Mouse (Mus musculus) kidney, embryonic 14.5 days (tissue): ENCODE data around the gene Irak4. TPM values are rescaled to one million over a fixed set of nuclear protein-coding genes. Genes with fewer than 3 reads are reported as not detected.

Experiments
- ATAC-seq: fragments of 200-750 bp; cut with Nextera tagmentation; 2 replicates; pipeline ENCODE4 v1.8.0; 2017; ENCODE audit warnings: moderate number of reproducible peaks, mild to moderate bottlenecking, moderate TSS enrichment, moderate library complexity; ENCODE audit not compliant: low FRiP score, low TSS enrichment
- H3K27ac ChIP-seq: fragments of 300-500 bp; sonication (generic); 2 replicates; pipeline ENCODE4 v1.5.1; 2014; ENCODE audit warnings: low read depth, mild to moderate bottlenecking, low read length, moderate library complexity, mixed read lengths
- H3K27me3 ChIP-seq: fragments of 300-500 bp; sonication (generic); 2 replicates; pipeline ENCODE4 v1.6.1; 2014; ENCODE audit warnings: mild to moderate bottlenecking, low read length; ENCODE audit not compliant: control insufficient read depth, insufficient read depth
- H3K36me3 ChIP-seq: fragments of 300-500 bp; sonication (generic); 2 replicates; pipeline ENCODE4 v1.6.1; 2014; ENCODE audit warnings: low read length, mixed read lengths; ENCODE audit not compliant: control insufficient read depth, insufficient read depth
- H3K4me1 ChIP-seq: fragments of 300-500 bp; sonication (generic); 2 replicates; pipeline ENCODE4 v1.6.1; 2014; ENCODE audit warnings: low read length, mixed read lengths; ENCODE audit not compliant: control insufficient read depth, insufficient read depth
- H3K4me2 ChIP-seq: fragments of 300-500 bp; sonication (generic); replicated peaks from 2 replicates; pipeline ENCODE4 v1.6.1; 2014; ENCODE audit warnings: low read depth, mild to moderate bottlenecking, low read length
- H3K4me3 ChIP-seq: fragments of 300-500 bp; sonication (generic); 2 replicates; pipeline ENCODE4 v1.5.1; 2014; ENCODE audit warnings: mild to moderate bottlenecking, low read length
- H3K9ac ChIP-seq: fragments of 300-500 bp; sonication (generic); 2 replicates; pipeline ENCODE4 v1.6.1; 2014; ENCODE audit warnings: low read depth, mild to moderate bottlenecking, low read length, moderate library complexity
- H3K9me3 ChIP-seq: fragments of 300-500 bp; sonication (generic); 2 replicates; pipeline ENCODE4 v1.6.1; 2016; ENCODE audit warnings: low read length; ENCODE audit not compliant: control insufficient read depth
- WGBS: fragments of 180-500 bp; shearing (Covaris S2); extraction: QIAGEN DNeasy Blood & Tissue Kit; methylation state at CpG from one replicate; pipeline ENCODE4 v1.1.7; 2014; 5-methylcytosine and 5-hydroxymethylcytosine counted together
- polyA plus RNA-seq: library from polyadenylated mRNA; unstranded; fragments of >200 nt; fragmentation: Nextera tagmentation; extraction: Ambion mirVana; gene quantifications from 2 replicates; pipeline ENCODE4 v1.2.1, GENCODE M21; 2014

Gene Irak4
- polyA plus RNA-seq, 1 experiment from 2014 or later, result 10.4 TPM

DNA sequence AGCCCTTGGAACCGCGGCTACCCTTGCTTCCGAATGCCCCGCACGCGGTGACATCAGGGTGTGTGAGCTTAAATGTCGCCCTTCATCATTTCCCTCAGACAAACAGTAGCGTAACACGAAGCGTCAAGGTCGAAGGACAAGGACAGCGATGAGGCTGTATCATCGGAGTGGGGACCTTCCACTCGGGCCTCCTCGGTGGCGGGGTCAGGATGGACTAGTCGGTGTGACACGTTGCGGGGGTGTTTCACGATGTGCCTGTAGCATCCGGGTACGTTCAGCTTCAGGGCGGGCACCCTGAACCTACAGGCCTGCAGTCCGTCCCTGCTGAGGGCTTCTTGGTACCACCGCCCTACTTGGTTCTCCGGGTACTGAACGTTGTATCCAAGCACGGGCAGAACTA lies 20.2 kb upstream of the Irak4 start:
- Histone ChIP-seq H3K9ac (no peak overlapping the region), H3K36me3 (peaks cover 11% of the 10 kb centered on the region; the same call in 1 of the 2 replicates), H3K9me3 (no peaks in the 10 kb centered on the region), H3K4me2 (no peak overlapping the region), H3K27ac (no peak overlapping the region), H3K4me1 (no peaks in the 10 kb centered on the region; the same call in 1 of the 2 replicates), H3K27me3 (no peaks in the 10 kb centered on the region), H3K4me3 (no peak overlapping the region)
- no peak for ATAC-seq
- WGBS, result 83% methylated on average over 28 of the region's 28 CpGs

DNA sequence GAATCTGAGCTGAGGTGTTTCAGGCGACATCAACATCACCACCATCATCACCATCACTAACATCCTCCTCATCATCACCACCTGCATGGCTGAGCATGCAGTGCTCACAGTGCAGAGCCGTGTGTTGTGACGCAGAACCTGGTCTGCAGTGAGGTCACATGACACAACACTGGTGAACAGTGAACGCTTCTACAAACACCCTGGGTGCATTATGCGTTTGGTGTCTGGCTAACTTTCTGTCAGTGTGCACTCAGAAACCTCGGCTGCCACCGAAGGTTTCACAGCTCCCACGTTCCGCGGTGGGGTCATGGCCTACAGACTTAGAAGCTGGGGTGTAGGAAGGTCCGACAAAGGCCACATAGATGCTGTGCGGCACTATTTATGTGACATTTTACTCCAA lies 18.5 kb upstream of the Irak4 start:
- WGBS, result 75% methylated on average over 12 of the region's 12 CpGs
- ATAC-seq, result no peak
- Histone ChIP-seq H3K27ac (no peak overlapping the region), H3K27me3 (no peaks in the 10 kb centered on the region), H3K4me3 (no peak overlapping the region), H3K9me3 (no peaks in the 10 kb centered on the region), H3K9ac (no peak overlapping the region), H3K4me2 (no peak overlapping the region), H3K36me3 (peaks cover 13% of the 10 kb centered on the region; the same call in 1 of the 2 replicates), H3K4me1 (no peaks in the 10 kb centered on the region; the same call in 1 of the 2 replicates)

DNA sequence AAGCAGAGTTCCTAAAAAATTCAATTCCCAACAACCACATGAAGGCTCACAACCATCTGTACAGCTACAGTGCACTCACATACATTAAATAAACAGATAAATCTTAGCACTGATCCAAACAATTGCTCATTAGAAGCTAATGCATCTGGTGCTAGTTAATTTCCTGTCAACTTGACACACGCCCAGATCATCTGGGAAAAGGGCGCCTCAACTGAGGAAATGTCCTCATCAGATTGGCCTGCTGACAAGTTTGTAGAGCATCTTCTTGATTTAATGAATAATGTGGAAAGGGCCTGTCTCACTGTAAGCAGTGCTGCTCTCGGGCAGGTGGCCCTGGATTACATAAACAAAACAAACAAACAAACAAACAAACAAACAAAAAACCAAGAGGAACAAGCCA lies 12.9 kb upstream of the Irak4 start:
- H3K27ac ChIP-seq, result no peak overlapping the region
- no peaks in the 10 kb centered on the region for H3K9me3 ChIP-seq
- WGBS, result 86% methylated on average over 3 of the region's 3 CpGs
- H3K9ac ChIP-seq, result no peak overlapping the region
- H3K4me2 ChIP-seq, result no peak overlapping the region
- H3K27me3 ChIP-seq, result no peaks in the 10 kb centered on the region
- no peak overlapping the region for H3K4me3 ChIP-seq
- no peaks in the 10 kb centered on the region for H3K4me1 ChIP-seq
- ATAC-seq, result no peak
- peaks cover 18% of the 10 kb centered on the region for H3K36me3 ChIP-seq

DNA sequence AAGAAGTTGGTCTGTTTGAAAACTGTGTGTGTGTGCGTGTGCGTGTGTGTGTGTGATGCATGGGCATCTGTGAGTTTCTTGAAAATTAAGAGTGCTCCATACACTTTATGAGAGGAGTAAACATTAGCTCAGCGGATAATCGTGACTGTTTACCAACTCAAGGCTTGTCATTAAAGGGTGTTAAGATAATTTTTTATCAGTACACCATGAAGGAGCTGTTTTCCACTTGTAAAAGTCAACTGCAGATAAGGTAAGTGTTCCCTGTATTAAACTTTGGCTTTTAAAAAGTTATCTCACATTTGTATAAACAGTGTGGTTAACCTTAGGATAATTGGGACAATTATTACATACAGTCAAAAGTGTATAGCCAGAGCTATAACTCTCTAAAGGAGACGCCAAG lies 11.1 kb upstream of the Irak4 start:
- peaks cover 12% of the 10 kb centered on the region for H3K36me3 ChIP-seq
- H3K27me3 ChIP-seq, result no peaks in the 10 kb centered on the region
- ATAC-seq, result no peak
- no peak overlapping the region for H3K4me2 ChIP-seq
- H3K4me1 ChIP-seq, result no peaks in the 10 kb centered on the region
- no peak overlapping the region for H3K4me3 ChIP-seq
- no peak overlapping the region for H3K27ac ChIP-seq
- no peaks in the 10 kb centered on the region for H3K9me3 ChIP-seq
- 94% methylated on average over 5 of the region's 5 CpGs for WGBS
- H3K9ac ChIP-seq, result no peak overlapping the region

DNA sequence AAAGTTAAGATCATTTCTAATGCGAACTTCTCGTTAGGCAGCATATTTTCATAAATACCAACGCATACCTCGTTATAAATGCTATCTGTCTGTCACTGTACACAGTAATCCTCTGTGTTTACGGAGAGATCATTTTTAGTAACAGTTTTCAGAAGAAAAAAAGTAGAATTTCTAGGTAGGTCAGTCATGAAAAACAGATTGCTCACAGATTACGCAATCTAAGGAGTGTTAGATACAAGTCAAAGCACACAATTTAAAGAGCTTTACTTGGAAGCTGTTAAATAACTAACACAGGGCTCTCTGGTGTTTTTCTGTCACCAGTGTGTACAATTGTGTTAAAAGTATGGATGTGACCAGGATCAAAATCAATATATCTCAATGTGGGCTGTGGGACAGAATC lies 10.5 kb upstream of the Irak4 start:
- Histone ChIP-seq H3K4me3 (no peak overlapping the region), H3K27me3 (no peaks in the 10 kb centered on the region), H3K4me1 (no peaks in the 10 kb centered on the region), H3K27ac (no peak overlapping the region), H3K9me3 (no peaks in the 10 kb centered on the region), H3K9ac (no peak overlapping the region), H3K4me2 (no peak overlapping the region), H3K36me3 (peaks cover 8% of the 10 kb centered on the region)
- ATAC-seq, result no peak
- WGBS, result 92% methylated on average over 6 of the region's 6 CpGs

DNA sequence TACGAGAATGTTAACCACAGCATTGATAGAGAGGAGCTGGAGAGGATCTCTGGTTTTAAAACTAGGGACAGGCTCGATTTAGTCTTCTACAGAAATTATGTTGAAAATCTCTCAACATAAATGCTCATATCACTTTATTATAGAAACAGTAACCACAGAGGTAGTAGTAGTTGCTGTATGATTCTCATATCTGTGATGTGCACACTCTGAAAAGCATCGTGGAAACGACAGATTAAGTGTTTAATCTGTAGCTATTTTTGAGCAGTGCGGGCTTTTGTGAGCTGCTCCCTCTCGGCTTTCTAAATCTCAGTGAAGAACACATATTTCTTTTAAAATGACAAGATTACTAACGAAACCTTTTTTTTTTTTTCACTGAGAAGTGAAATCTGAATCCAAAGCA lies 7.9 kb upstream of the Irak4 start:
- 88% methylated on average over 7 of the region's 7 CpGs for WGBS
- no peak overlapping the region for H3K27ac ChIP-seq
- peaks cover 5% of the 10 kb centered on the region for H3K36me3 ChIP-seq
- no peak overlapping the region for H3K4me2 ChIP-seq
- no peak for ATAC-seq
- no peaks in the 10 kb centered on the region for H3K4me1 ChIP-seq
- no peaks in the 10 kb centered on the region for H3K27me3 ChIP-seq
- no peak overlapping the region for H3K4me3 ChIP-seq
- no peak overlapping the region for H3K9ac ChIP-seq
- no peaks in the 10 kb centered on the region for H3K9me3 ChIP-seq

DNA sequence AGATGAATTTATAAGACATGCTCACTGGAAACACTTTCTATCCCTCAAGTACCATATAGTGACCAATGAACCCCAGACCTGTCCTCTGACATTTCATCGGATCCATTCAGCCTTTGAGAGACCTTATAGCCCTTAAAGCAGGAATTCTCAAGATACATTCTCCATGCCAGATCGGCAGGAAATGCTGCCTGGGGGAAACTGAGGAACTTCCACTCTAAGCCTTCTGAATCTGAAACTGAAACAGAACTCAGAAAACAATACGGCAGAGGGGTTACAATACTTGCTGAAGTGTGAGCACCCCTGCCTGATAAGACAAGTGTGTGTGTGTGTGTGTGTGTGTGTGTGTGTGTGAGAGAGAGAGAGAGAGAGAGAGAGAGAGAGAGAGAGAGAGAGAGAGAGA lies 4.1 kb upstream of the Irak4 start:
- Histone ChIP-seq H3K4me1 (0 out of 2 replicates have a peak, but pooled peaks cover 2% of the 10 kb centered on the region), H3K4me3 (no peak overlapping the region), H3K27me3 (no peaks in the 10 kb centered on the region), H3K9me3 (no peaks in the 10 kb centered on the region), H3K36me3 (no peaks in the 10 kb centered on the region), H3K27ac (no peak overlapping the region), H3K9ac (no peak overlapping the region), H3K4me2 (no peak overlapping the region)
- no peak for ATAC-seq
- WGBS, result 92% methylated on average over 3 of the region's 3 CpGs

DNA sequence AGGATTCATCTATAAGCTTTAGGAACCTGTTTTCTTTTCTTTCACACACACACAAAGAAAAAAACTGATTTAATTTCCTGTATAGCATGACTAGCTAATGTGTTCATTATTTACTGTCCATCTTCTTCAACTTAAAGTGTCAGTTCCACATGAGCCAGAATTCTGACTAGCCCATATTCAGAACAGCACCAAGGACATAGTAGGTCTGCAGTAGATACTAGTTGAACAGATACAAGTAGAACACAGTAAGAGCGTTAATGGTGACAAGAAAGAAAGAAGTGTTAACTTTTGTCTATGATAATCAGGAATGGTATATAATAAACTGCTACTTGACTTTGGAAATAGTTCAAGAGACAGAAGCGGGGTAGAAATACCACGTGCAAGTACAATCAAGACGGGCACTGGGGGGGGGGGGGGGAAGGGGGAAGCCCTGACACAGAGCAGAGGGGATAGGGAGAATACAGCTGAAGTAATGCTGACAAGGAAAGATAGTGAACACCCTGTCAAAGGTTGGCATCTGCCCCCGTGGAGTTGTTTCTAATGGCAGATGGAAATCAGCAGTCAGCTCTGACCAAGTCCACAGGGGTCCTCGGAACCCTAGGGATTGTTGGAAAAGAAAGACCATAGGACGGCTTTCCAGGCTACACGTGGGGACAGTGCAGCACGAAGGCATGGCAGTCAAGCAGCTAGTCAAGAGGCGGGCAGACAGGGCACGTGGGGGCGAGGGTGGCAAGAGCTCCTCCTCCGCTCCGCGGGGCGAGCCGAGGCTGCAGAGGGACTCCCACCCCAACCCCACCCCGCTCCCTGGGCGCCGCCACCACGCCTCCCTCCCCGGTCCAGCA lies 655 bp upstream of the Irak4 start:
- peak; percentile 88 for ATAC-seq
- peak overlapping the region; percentile 76 for H3K9ac ChIP-seq

DNA sequence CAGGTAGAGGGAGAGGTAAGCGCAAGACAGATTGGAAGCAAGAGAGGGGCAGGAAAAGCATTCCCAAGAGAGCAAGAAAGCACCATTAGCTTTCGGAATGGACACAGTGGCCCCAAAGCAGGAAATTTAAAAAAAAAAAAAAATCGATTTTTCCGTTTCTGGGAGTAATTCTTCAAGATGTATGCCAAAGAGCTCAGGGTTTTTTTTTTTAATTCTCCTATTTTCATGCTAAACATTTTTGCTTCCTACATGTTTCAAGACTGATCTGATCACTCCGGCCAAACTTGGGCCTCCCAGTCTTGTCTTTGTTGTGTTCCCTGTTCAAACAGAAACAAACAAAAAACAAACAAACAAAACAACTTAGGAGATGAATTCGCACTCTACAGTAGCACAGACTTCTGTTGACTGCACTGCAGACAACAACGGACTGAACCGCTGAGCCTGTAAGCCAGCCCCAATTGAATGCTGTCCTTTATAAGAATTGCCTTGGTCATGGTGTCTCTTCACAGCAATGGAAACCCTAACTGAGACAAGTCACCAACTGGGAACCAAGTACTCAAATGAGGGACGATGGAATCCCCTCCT lies 701 bp downstream of the Irak4 start:
- H3K4me1 ChIP-seq, result 0 out of 2 replicates have a peak, but pooled peaks cover 2% of the 10 kb centered on the region
- H3K4me2 ChIP-seq, result peak overlapping the region; percentile 72
- peak overlapping the region; percentile 76 for H3K9ac ChIP-seq
- H3K9me3 ChIP-seq, result no peaks in the 10 kb centered on the region
- no peaks in the 10 kb centered on the region for H3K36me3 ChIP-seq
- peak overlapping the region; percentile 74 for H3K4me3 ChIP-seq
- H3K27me3 ChIP-seq, result no peaks in the 10 kb centered on the region
- WGBS, result 44% methylated on average over 9 of the region's 9 CpGs
- no peak for ATAC-seq
- peak overlapping the region; percentile 85; the same call in 1 of the 2 replicates for H3K27ac ChIP-seq

More for the DNA sequence above, 655 bp upstream of the Irak4 start:
- 19% methylated on average over 12 of the region's 22 CpGs for WGBS
- H3K9me3 ChIP-seq, result no peaks in the 10 kb centered on the region
- peak overlapping the region; percentile 72 for H3K4me2 ChIP-seq
- 0 out of 2 replicates have a peak, but pooled peaks cover 2% of the 10 kb centered on the region for H3K4me1 ChIP-seq
- H3K36me3 ChIP-seq, result no peaks in the 10 kb centered on the region
- no peaks in the 10 kb centered on the region for H3K27me3 ChIP-seq
- peak overlapping the region; percentile 65 for H3K27ac ChIP-seq
- H3K4me3 ChIP-seq, result peak overlapping the region; percentile 74
